Mouse (Mus musculus): ENCODE results near the gene Mief2.

DNA sequence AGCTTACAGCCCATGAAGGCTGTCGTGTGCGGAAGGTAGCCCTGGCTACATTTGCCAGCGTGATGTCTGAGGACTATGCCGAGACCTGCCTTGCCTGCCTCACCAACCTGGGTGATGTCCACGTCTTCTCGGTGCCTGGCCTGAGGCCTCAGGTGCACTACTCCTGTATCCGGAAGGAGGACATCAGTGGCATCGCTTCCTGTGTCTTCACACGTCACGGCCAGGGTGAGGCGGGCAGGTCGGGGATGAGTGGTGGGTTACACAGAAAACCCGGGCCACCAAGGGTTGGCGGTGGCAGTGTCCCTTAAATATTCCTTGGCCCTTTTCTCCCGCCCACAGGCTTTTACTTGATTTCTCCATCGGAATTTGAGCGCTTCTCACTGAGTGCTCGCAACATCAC is 16.2 kb upstream of the Mief2 start:
- TF ChIP-seq CTCF (IDR thresholded peaks at IDR 0.05; ENCODE audit: low read depth) = no peak
- no peak for TF ChIP-seq EP300 (optimal IDR thresholded peaks at IDR 0.05)

All from stomach, postnatal 0 days (tissue).